Comparison of ENCODE assay signal across 8 mouse cellular contexts in the genomic region with DNA sequence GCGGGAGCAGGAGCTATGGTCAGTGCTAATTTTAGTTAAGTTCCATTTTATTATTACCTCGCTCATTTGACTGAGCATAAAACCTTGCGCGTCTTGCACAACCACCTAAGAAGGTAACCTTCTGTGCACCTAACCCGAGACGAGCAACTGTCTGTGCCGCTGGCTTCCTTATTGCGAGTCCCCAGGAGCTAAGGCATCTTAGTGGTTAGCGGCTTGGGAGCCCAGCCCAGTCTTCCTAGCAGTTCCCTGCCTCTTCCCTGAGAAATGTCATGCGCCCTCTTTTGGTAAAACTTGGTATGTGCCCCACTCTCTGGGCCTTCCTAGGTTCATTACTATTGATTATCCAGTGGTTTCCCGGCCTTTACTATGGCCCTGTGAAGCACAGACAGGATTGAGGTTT. TPM values are rescaled to one million over a fixed set of nuclear protein-coding genes. Genes with fewer than 3 reads are reported as not detected.
DNase-seq lines count a peak whose midpoint lies in the region; ATAC-seq lines count a peak whose summit lies in the region.

No protein-coding gene starts in this region.

- peaks cover 12% of the 10 kb centered on the region; the same call in 1 of the 2 replicates for H3K36me3 ChIP-seq in hindbrain, embryonic 15.5 days

- peak; percentile 96 for DNase-seq in adipocyte (ENCODE audit: low spot score)
- peak; percentile 83 to 92 for DNase-seq in cerebellum, postnatal 36 days
- DNase-seq in gastrocnemius, adult 18-20 months (ENCODE audit: low spot score): peak; percentile 91
- DNase-seq in layer of hippocampus, postnatal 36 days: peak; percentile 76 to 83
- peak; percentile 93 for DNase-seq in lung, postnatal 36 days
- peak; percentile 91 for DNase-seq in retina, postnatal 1 day
- peak; percentile 75 for DNase-seq in thymus, postnatal 4 days

- H3K4me2 ChIP-seq in hindbrain, embryonic 15.5 days: peak overlapping the region; percentile 92

- H3K27ac ChIP-seq in hindbrain, embryonic 15.5 days (replicated peaks): 0 out of 2 replicates have a peak overlapping the region, but pooled peaks have one; percentile 22

- no peak for ATAC-seq in hindbrain, embryonic 15.5 days (ENCODE audit: low FRiP score, low read depth)

- peaks cover 23% of the 10 kb centered on the region for H3K4me1 ChIP-seq in hindbrain, embryonic 15.5 days (replicated peaks)

- no peaks in the 10 kb centered on the region for H3K9me3 ChIP-seq in hindbrain, embryonic 15.5 days

- 1% methylated on average over 11 of the region's 11 CpGs for WGBS in hindbrain, embryonic 15.5 days

- 0 out of 2 replicates have a peak overlapping the region, but pooled peaks have one; percentile 15 for H3K9ac ChIP-seq in hindbrain, embryonic 15.5 days

- H3K4me3 ChIP-seq in hindbrain, embryonic 15.5 days: peak overlapping the region; percentile 77

- H3K27me3 ChIP-seq in hindbrain, embryonic 15.5 days: no peaks in the 10 kb centered on the region

RNA-seq across cellular contexts. Expression of a gene that starts 0.9 kb away (rescaled TPM):
- 100 to 1,000 TPM; 514 to 515 TPM for total RNA-seq in gastrocnemius, adult 18-20 months (2021)
- polyA plus RNA-seq in hindbrain, embryonic 15.5 days (2015; fragmentation: Nextera tagmentation; extraction: Ambion mirVana): 26.2 and 33.4 TPM in 2 replicates
- total RNA-seq in layer of hippocampus, postnatal 36 days (2021): 100 to 1,000 TPM; 118 to 121 TPM

RNA-seq across cellular contexts. Expression of a gene that starts 32.4 kb away (rescaled TPM):
- under 1 TPM; 0.34 to 0.52 TPM for total RNA-seq in gastrocnemius, adult 18-20 months (2021)
- polyA plus RNA-seq in hindbrain, embryonic 15.5 days (2015; fragmentation: Nextera tagmentation; extraction: Ambion mirVana): 146 and 176 TPM in 2 replicates
- total RNA-seq in layer of hippocampus, postnatal 36 days (2021): 10 to 100 TPM; 43.3 to 46.5 TPM

RNA-seq across cellular contexts. Expression of a gene that starts 34.5 kb away (rescaled TPM):
- total RNA-seq in gastrocnemius, adult 18-20 months (2021): 1 to 10 TPM; 4.7 to 5.0 TPM
- polyA plus RNA-seq in hindbrain, embryonic 15.5 days (2015; fragmentation: Nextera tagmentation; extraction: Ambion mirVana): 17.9 and 19.8 TPM in 2 replicates
- total RNA-seq in layer of hippocampus, postnatal 36 days (2021): 10 to 100 TPM; 12.1 to 14.0 TPM

RNA-seq across cellular contexts. Expression of a gene that starts 51.3 kb away (rescaled TPM):
- 10 to 100 TPM; 16.1 to 24.5 TPM for total RNA-seq in gastrocnemius, adult 18-20 months (2021)
- polyA plus RNA-seq in hindbrain, embryonic 15.5 days (2015; fragmentation: Nextera tagmentation; extraction: Ambion mirVana): 20.7 and 21.4 TPM in 2 replicates
- total RNA-seq in layer of hippocampus, postnatal 36 days (2021): 100 to 1,000 TPM; 931 to 932 TPM

Comparison
In these comparisons a context has a peak if more than half of its experiments do, and no peak if none do; other contexts are left out.
1. RNA of a gene that starts 0.9 kb away (total RNA-seq): 514 to 515 TPM in gastrocnemius, adult 18-20 months; 118 to 121 TPM in layer of hippocampus, postnatal 36 days; every median in the first group is over 4 times any median in the second.
2. RNA of a gene that starts 32.4 kb away (total RNA-seq): 43.3 to 46.5 TPM in layer of hippocampus, postnatal 36 days; 0.34 to 0.52 TPM in gastrocnemius, adult 18-20 months; every median in the first group is over 10 times any median in the second.
3. Peak in every context shown above with its lines, with median percentiles within 50 percentile points of each other: DNase-seq.